Mouse (Mus musculus): ENCODE results near the gene Prr36. TPM values are rescaled to one million over a fixed set of nuclear protein-coding genes. Genes with fewer than 3 reads are reported as not detected.

Prr36 gene
- polyA plus RNA-seq, 1 experiment from 2014 or later, result 52.1 TPM

DNA sequence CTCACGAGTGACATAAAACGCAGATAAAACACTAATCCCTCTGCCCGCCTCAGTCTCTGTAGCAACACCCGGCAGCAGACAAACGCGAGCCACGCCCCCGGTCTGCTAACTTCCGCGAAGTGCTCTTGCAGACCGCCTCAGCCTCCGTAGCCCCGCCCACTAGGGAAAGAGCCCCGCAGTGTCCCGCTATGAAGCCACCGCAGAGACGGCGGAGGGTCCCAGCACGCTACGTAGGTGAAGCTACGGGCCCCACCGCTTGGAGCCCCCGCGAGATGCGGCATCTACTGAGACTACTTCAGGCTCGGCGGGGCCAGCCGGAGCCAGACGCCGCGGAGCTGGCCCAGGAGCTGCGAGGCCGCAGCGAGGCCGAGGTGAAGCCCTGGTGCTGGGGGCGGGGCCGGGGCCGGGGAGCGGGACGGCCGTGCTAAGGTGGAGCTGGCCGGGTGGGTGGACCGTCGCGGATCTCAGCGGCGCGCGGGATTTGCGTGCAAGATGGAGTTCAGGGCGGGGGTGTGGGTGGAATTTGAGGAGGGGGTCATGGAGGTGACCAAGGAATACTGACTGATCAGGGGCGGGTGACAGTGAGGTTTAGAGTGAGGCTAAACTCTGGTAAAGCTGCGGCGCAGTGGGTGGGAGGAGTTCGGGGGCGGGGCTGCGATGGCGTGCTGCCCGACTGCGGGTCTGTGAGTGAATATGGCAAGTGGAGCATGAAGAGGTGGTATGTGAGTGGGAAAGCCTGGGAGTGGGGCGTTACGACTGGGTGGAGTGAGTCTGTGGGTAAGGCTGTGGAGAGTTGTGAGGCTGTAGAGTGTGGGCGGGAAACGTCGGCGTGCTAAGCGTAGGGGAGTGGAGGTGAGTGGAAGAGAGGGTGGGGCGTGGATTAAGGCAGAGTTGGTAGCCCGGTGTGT, 35.9 kb upstream of the Prr36 start, which contains the start of gene Snapc2:
Gene Snapc2 (plus strand): TSS at position 147 of the 908 bp plus-strand sequence.
- 1% methylated on average over 69 of the region's 69 CpGs for WGBS
- H3K27ac ChIP-seq, result peak within 1 kb of the TSS; percentile 92
- no peaks in the 10 kb centered on the region for H3K9me3 ChIP-seq
- H3K4me1 ChIP-seq (replicated peaks), result peaks cover 55% of the 10 kb centered on the region
- H3K4me2 ChIP-seq (replicated peaks), result peak within 1 kb of the TSS; percentile 71
- H3K9ac ChIP-seq (replicated peaks), result peak within 1 kb of the TSS; percentile 91
- H3K27me3 ChIP-seq, result peaks cover 12% of the 10 kb centered on the region; the same call in 1 of the 2 replicates
- H3K4me3 ChIP-seq (replicated peaks), result peak within 1 kb of the TSS; percentile 92
- peaks cover 52% of the 10 kb centered on the region for H3K36me3 ChIP-seq
- ATAC-seq, result peak; percentile 86

DNA sequence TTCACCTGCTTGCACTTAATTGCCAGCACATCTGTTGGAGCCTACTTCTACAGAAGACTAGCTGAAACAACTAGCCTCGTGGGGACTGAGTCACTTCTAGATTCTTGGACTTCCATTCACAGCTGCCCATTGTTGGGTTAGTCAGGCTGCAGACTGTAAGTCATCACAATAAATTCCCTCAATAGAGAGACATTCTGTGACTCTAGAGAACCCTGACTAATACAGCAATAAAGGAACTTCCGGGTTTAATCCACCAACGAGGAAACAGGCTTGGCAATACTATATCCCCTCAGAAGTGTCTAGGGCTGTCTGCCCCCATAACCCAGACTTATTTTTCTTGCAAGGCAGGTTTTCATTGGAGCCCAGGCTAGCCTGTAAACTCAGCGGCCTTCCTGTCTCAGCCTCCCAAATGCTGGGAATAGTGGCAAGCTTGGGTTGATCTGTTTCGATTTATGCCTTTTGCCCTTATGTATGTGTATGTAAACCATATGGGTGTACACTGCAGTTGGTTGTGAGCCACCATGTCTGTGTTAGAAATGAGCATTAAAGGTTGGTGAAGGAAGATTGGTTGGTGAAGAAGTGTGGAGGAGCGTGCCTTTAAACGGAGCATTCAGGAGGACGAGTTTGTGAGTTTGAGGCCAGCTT, 35.0 kb upstream of the Prr36 start:
- Histone ChIP-seq H3K9ac (replicated peaks) (peak overlapping the region; percentile 91), H3K4me1 (replicated peaks) (peaks cover 45% of the 10 kb centered on the region), H3K4me2 (replicated peaks) (peak overlapping the region; percentile 71), H3K9me3 (no peaks in the 10 kb centered on the region), H3K4me3 (replicated peaks) (peak overlapping the region; percentile 92), H3K27me3 (peaks cover 15% of the 10 kb centered on the region; the same call in 1 of the 2 replicates), H3K27ac (peak overlapping the region; percentile 92), H3K36me3 (peaks cover 57% of the 10 kb centered on the region)
- peak; percentile 0; the same call in 1 of the 2 replicates for ATAC-seq
- WGBS, result 45% methylated on average over 8 of the region's 8 CpGs

DNA sequence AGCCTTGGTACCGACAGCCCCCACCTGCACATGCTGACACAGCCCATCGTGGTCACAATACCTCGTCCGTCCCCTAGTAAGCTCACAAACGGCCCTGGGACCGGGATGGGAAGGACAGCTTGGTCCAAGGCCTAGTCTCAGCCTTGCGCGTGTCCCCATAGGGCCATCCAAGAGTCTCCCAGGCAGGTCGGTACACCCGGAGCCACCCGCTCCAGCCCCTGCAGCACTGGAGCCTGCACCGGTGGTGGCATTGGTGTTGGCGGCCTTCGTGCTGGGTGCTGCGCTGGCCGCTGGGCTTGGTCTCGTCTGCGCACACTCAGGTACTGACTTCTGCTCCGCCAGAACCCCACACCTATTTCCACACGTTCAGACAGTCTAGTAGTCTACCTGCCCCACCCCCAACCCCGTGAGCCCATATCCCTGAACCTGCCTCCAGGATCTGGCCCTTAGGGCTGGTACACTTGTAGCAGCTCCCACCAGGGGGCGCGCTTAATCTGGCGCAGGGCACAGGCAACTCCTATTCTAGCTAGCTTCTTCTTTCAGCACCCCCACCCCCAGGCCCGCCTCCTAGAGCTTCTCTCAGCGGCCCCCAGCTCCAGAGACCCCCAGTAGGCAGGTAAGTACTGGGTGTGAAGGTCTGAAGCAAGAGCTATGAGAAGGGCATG, 33.2 kb upstream of the Prr36 start:
- Histone ChIP-seq H3K4me2 (replicated peaks) (no peak overlapping the region), H3K4me3 (replicated peaks) (no peak overlapping the region), H3K36me3 (peaks cover 57% of the 10 kb centered on the region), H3K4me1 (replicated peaks) (peaks cover 32% of the 10 kb centered on the region), H3K27ac (no peak overlapping the region), H3K9ac (replicated peaks) (no peak overlapping the region), H3K27me3 (peaks cover 15% of the 10 kb centered on the region; the same call in 1 of the 2 replicates), H3K9me3 (no peaks in the 10 kb centered on the region)
- peak; percentile 12 for ATAC-seq
- 36% methylated on average over 26 of the region's 26 CpGs for WGBS

DNA sequence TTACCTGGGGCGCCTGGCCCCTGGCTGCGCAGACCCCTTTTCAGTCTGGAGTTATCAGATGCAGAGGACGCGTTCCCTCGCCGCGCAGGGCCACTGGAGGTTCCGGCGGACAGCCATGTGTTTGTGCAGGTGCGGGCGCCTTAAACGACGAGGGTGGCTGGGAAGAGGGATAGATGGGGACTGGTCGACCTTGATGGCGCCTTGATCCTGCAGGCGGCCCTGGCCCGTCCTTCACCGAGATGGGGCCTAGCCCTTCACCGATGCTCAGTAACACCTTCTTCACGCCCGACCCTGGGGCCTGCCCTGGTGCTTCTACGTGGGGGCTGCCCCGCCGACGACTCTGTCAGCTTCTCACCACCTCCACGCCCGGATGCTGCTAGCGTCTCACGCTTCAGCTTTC, 32.0 kb upstream of the Prr36 start:
- WGBS, result 20% methylated on average over 29 of the region's 29 CpGs
- Histone ChIP-seq H3K4me2 (replicated peaks) (no peak overlapping the region), H3K27me3 (peaks cover 15% of the 10 kb centered on the region; the same call in 1 of the 2 replicates), H3K4me3 (replicated peaks) (no peak overlapping the region), H3K36me3 (peaks cover 57% of the 10 kb centered on the region), H3K27ac (no peak overlapping the region), H3K9me3 (no peaks in the 10 kb centered on the region), H3K9ac (replicated peaks) (peak overlapping the region; percentile 41), H3K4me1 (replicated peaks) (peaks cover 29% of the 10 kb centered on the region)
- no peak for ATAC-seq

DNA sequence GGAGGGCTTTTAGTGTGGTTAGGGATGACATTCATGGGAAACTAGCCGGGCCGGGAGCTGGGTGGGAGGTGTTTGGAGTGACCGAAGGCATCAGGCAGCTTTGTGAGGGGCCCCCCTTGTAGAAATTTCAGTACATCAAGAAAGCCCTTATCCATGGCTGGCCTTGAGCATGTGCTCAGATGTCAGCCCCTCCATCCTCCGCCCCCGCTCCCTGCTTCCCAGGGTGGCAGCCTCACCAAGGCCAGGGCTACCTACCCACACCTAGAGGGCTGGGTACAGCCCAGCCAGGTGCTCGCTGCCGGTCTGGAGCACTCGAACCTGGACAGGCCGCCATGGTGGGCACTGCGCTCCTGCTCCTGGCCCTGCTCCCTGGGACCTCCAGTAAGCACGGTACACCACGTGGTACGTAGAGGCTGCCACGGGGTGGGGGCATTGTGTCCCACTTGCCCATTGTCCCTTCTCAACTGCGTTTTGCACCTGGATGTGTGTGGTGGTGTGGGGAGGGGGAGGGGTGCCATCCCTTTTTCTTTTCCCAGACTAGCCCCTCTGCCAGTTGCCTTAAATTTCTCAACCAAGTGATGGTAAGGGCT, 30.8 kb upstream of the Prr36 start, which contains the start of gene Tgfbr3l:
Gene Tgfbr3l (plus strand): TSS at position 264 of the 590 bp plus-strand sequence.
- 82% methylated on average over 15 of the region's 15 CpGs for WGBS
- peaks cover 69% of the 10 kb centered on the region for H3K36me3 ChIP-seq

DNA sequence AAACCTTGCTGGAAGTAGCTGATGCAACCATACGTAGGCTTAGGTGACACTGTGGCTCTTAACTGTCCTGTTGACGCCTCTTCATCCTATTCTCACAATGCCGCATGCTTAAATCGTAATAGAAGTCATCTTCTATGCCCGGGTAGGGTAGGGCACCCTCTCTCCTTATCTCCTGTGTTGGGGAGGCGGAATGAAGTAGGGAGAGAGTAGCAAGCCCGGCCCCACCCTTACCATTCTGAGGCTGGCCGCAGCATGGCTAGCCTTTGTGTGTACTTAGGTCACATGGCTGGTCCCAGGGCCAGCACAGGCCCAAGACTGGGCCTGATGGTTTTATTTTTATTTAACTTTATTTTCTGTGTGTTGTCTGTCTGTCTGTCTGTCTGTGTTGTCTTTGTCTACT, 30.0 kb upstream of the Prr36 start:
- H3K9me3 ChIP-seq, result no peaks in the 10 kb centered on the region
- WGBS, result 95% methylated on average over 8 of the region's 8 CpGs
- H3K4me2 ChIP-seq (replicated peaks), result no peak overlapping the region
- H3K9ac ChIP-seq (replicated peaks), result no peak overlapping the region
- no peak overlapping the region for H3K27ac ChIP-seq
- ATAC-seq, result no peak
- H3K27me3 ChIP-seq, result peaks cover 15% of the 10 kb centered on the region; the same call in 1 of the 2 replicates
- no peak overlapping the region for H3K4me3 ChIP-seq (replicated peaks)
- peaks cover 77% of the 10 kb centered on the region for H3K36me3 ChIP-seq
- peaks cover 15% of the 10 kb centered on the region for H3K4me1 ChIP-seq (replicated peaks)

More for the DNA sequence above, 30.8 kb upstream of the Prr36 start, which contains the start of gene Tgfbr3l:
- Histone ChIP-seq H3K4me1 (replicated peaks) (peaks cover 20% of the 10 kb centered on the region), H3K4me2 (replicated peaks) (no peak within 1 kb of the TSS), H3K4me3 (replicated peaks) (no peak within 1 kb of the TSS), H3K9ac (replicated peaks) (peak within 1 kb of the TSS; percentile 41; the same call in 1 of the 2 replicates), H3K27me3 (peaks cover 15% of the 10 kb centered on the region; the same call in 1 of the 2 replicates), H3K27ac (no peak within 1 kb of the TSS), H3K9me3 (no peaks in the 10 kb centered on the region)
- no peak for ATAC-seq

DNA sequence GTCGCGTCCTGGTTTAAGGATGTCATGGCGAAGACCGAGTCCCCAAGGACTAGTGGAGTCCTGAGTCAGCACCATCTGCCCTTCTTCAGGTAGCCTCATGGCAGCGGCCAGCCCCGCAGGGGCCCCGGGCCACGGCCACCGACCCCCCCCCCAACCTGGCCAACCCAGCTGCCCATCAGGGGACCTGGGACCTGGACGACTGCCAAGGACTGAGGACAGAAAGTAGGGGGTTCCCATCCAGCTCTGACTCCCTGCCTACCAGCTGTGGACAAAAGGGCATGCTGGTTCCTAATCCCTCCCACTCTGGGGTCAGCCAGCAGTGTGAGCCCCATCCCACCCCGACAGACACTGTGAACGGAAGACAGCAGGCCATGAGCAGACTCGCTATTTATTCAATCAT, 28.5 kb upstream of the Prr36 start:
- Histone ChIP-seq H3K4me3 (replicated peaks) (no peak overlapping the region), H3K4me1 (replicated peaks) (peaks cover 24% of the 10 kb centered on the region), H3K27ac (no peak overlapping the region), H3K9me3 (no peaks in the 10 kb centered on the region), H3K4me2 (replicated peaks) (no peak overlapping the region), H3K27me3 (peaks cover 15% of the 10 kb centered on the region; the same call in 1 of the 2 replicates), H3K9ac (replicated peaks) (no peak overlapping the region), H3K36me3 (peaks cover 87% of the 10 kb centered on the region)
- no peak for ATAC-seq
- 82% methylated on average over 13 of the region's 13 CpGs for WGBS

DNA sequence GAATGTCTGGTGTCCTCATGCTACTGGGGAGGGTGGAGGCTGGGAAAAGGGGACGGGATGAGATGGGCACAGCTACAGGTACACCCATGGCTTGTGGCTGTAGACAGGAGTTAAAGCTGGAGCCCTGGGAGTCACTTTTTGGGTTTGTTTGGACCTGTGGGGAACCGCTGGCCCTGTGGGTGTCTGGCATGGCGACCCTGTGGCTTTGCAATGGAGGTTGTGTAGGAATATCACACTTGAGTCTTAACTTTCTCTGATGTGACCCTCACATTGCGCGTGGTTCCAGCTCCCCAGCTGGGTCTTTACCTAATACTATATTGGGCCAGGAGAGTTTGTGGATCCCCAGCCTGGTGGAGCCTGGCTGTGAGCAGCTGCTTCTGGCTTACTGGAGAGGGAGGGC, 27.8 kb upstream of the Prr36 start:
- peaks cover 25% of the 10 kb centered on the region for H3K4me1 ChIP-seq (replicated peaks)
- no peak overlapping the region for H3K27ac ChIP-seq
- H3K9ac ChIP-seq (replicated peaks), result no peak overlapping the region
- H3K4me3 ChIP-seq (replicated peaks), result no peak overlapping the region
- 97% methylated on average over 5 of the region's 5 CpGs for WGBS
- H3K4me2 ChIP-seq (replicated peaks), result no peak overlapping the region
- H3K9me3 ChIP-seq, result no peaks in the 10 kb centered on the region
- H3K36me3 ChIP-seq, result peaks cover 85% of the 10 kb centered on the region
- ATAC-seq, result no peak
- H3K27me3 ChIP-seq, result peaks cover 15% of the 10 kb centered on the region; the same call in 1 of the 2 replicates

DNA sequence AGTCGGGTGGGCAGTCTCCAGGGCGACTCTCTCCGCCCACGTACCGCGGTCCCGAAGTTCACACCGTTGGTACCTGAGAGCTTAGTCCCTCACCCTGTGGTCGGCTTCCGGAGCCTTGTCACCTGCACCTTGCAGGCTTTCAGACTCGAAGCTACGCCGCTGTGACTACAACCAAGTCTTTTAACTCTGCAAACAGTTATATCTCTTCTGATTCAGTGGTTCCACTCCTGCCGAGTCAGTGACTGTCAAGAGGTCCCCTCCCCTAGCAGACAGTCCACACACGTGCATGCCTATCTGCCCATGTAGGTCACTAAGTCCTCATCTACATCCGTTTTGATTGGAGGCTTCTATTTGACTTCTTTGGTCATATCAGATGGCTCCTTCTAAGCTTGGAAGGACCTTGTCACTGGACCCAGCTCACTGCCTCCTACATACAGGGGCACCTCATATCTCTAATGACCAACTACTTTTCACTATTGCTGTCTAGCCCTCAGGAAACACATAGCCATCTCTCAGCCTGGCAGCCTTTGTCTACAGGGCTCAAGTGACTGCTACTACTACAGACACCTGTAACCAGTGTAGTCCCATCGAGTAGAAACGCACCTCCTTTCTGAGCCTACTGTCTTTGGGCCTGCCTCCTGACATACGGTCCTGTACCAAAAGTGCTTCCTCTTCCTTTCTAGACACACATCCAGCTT, 22.1 kb upstream of the Prr36 start:
- no peaks in the 10 kb centered on the region for H3K9me3 ChIP-seq
- 16% methylated on average over 19 of the region's 19 CpGs for WGBS
- peak overlapping the region; percentile 77 for H3K4me2 ChIP-seq (replicated peaks)
- peak overlapping the region; percentile 95 for H3K27ac ChIP-seq
- peak overlapping the region; percentile 80 for H3K9ac ChIP-seq (replicated peaks)
- peaks cover 37% of the 10 kb centered on the region for H3K4me1 ChIP-seq (replicated peaks)
- peak overlapping the region; percentile 85 for H3K4me3 ChIP-seq (replicated peaks)
- H3K27me3 ChIP-seq, result no peaks in the 10 kb centered on the region
- no peak for ATAC-seq
- H3K36me3 ChIP-seq, result peaks cover 31% of the 10 kb centered on the region

DNA sequence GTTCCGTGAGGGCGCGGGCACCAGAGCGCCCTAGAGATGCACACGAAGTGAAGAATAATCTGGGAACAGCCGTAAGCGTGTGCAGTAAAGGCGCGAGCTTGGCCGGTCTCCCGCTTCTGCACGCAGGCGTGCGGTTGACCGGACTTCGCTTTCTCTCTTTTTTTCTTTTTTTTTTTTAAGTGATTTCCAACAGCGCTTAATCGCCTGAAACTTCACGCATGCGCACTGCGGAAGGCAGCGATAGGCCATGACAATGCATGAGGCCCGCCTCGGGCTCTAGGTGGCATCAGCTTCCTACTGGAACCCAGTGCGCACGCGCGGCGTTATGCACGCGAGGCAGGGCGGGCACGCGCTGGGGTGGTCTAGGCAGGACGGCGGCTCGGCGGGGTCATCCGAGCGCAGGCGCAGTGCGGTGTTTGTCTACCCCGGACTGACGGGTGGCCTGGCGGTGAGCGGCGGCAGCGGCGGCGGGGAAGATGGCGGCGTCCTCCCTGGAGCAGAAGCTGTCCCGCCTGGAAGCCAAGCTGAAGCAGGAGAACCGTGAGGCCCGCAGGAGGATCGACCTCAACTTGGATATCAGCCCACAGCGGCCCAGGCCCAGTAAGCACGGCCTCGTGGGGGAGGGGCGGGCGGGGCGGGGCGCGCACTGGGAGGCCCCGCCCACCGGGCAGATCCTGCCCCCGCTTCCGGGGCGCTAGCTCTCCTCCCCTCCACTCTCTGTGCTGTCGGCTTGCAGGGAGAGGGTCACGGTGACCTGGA, 21.4 kb upstream of the Prr36 start, which contains the start of the genes Map2k7 and Gm49320:
Gene Map2k7 (plus strand): TSS at position 307 of the 759 bp plus-strand sequence.
Gene Gm49320 (plus strand): TSS at position 432 of the 759 bp plus-strand sequence.
- Histone ChIP-seq H3K4me1 (replicated peaks) (peaks cover 37% of the 10 kb centered on the region), H3K36me3 (peaks cover 24% of the 10 kb centered on the region), H3K4me3 (replicated peaks) (peak within 1 kb of the TSS; percentile 85), H3K9me3 (no peaks in the 10 kb centered on the region), H3K4me2 (replicated peaks) (peak within 1 kb of the TSS; percentile 77), H3K27ac (peak within 1 kb of the TSS; percentile 95), H3K9ac (replicated peaks) (peak within 1 kb of the TSS; percentile 80), H3K27me3 (no peaks in the 10 kb centered on the region)
- ATAC-seq, result peak; percentile 94
- under 1% methylated on average over 70 of the region's 71 CpGs for WGBS
